Mouse (Mus musculus) small intestine, adult 10 weeks (tissue): ENCODE results near the gene Lmtk2. TPM values are rescaled to one million over a fixed set of nuclear protein-coding genes. Genes with fewer than 3 reads are reported as not detected.

Experiments used
- polyA plus RNA-seq: library from polyadenylated mRNA; stranded (reverse); fragments of 350-450 nt; fragmentation: Illumina TruSeq; extraction: RNeasy Lipid Tissue Mini Kit (QIAGEN cat#74804); gene quantifications from one replicate; pipeline ENCODE4 v1.2.3, GENCODE M21; 2014; ENCODE audit warnings: low replicate concordance

Gene Lmtk2
- polyA plus RNA-seq: 15.6 TPM

GRCm38 (mm10) chr5:144100149-144100935 lies at the start of gene Lmtk2:
Gene Lmtk2 (plus strand): TSS chr5:144100436.

GRCm38 (mm10) chr5:144189950-144190583 lies 89.8 kb downstream of the Lmtk2 start, which contains the start of gene Bhlha15:
Gene Bhlha15 (plus strand): TSS chr5:144190286.

GRCm38 (mm10) chr5:144223503-144223862 lies 123.2 kb downstream of the Lmtk2 start, which contains the start of gene Tecpr1:
Gene Tecpr1 (minus strand): TSS chr5:144223615.

Other genes starting within 250 kb of the Lmtk2 start
- not detected for gene Ankrd61, start 202.8 kb upstream of the Lmtk2 start, polyA plus RNA-seq
- 3.3 TPM for gene Aimp2, start 190.6 kb upstream of the Lmtk2 start, polyA plus RNA-seq
- 6.9 TPM for gene Pms2, start 190.5 kb upstream of the Lmtk2 start, polyA plus RNA-seq
- gene Gm42421, start 172.3 kb upstream of the Lmtk2 start, polyA plus RNA-seq: 1.4 TPM
- gene Rsph10b, start 167.4 kb upstream of the Lmtk2 start, polyA plus RNA-seq: not detected
- 156 TPM for gene Ccz1, start 85.6 kb upstream of the Lmtk2 start, polyA plus RNA-seq
- 4.7 TPM for gene Ocm, start 73.8 kb upstream of the Lmtk2 start, polyA plus RNA-seq
- 0.71 TPM for gene Bhlha15, start 89.8 kb downstream of the Lmtk2 start, polyA plus RNA-seq
- 0.89 TPM for gene Tecpr1, start 123.2 kb downstream of the Lmtk2 start, polyA plus RNA-seq
- 90.1 TPM for gene Bri3, start 144.0 kb downstream of the Lmtk2 start, polyA plus RNA-seq